Mouse (Mus musculus) retina, postnatal 1 day (tissue): ENCODE measurements at regions not wholly inside any gene's neighbourhood (a gene's known extent, or its start where the extent isn't known, plus 50 kb on each side); places are given as distances from the start of the nearest gene placed in this dataset.
A peak's percentile ranks its signal among the peaks of the same experiment; 100 is the strongest.

ENCODE experiments used
- DNase-seq: peaks from one replicate; pipeline ENCODE4 v3.0.0-alpha.2; 2012

- DNase-seq = no peak
Measured at GRCm38 (mm10) chr5:132759751-132760150, 216.6 kb upstream of the Auts2 start.

- no peak for DNase-seq
Measured at GRCm38 (mm10) chr5:132758941-132759340, 215.8 kb upstream of the Auts2 start.

GRCm38 (mm10) chr5:132737966-132738365 is 194.8 kb upstream of the Auts2 start:
- no peak for DNase-seq

GRCm38 (mm10) chr5:132728689-132729189 is 185.6 kb upstream of the Auts2 start:
- no peak for DNase-seq

- DNase-seq = peak; percentile 18
Measured at GRCm38 (mm10) chr5:132724467-132724866, 181.3 kb upstream of the Auts2 start.

GRCm38 (mm10) chr5:132710301-132710700 is 167.2 kb upstream of the Auts2 start:
- DNase-seq = no peak

- no peak for DNase-seq
Measured at GRCm38 (mm10) chr5:132707531-132707930, 164.4 kb upstream of the Auts2 start.

GRCm38 (mm10) chr5:132703455-132704100 is 160.4 kb upstream of the Auts2 start:
- DNase-seq = no peak

- no peak for DNase-seq
Measured at GRCm38 (mm10) chr5:132702573-132702972, 159.4 kb upstream of the Auts2 start.

- no peak for DNase-seq
Measured at GRCm38 (mm10) chr5:132690784-132691183, 147.6 kb upstream of the Auts2 start.

- no peak for DNase-seq
Measured at GRCm38 (mm10) chr5:132675261-132675660, 132.1 kb upstream of the Auts2 start.

- peak; percentile 31 for DNase-seq
Measured at GRCm38 (mm10) chr5:132673599-132674305, 130.6 kb upstream of the Auts2 start.

GRCm38 (mm10) chr5:132671496-132671895 is 128.4 kb upstream of the Auts2 start:
- DNase-seq = no peak

GRCm38 (mm10) chr5:132667316-132667715 is 124.2 kb upstream of the Auts2 start:
- no peak for DNase-seq

- DNase-seq = no peak
Measured at GRCm38 (mm10) chr5:132661266-132661665, 118.1 kb upstream of the Auts2 start.

GRCm38 (mm10) chr5:132660036-132660435 is 116.9 kb upstream of the Auts2 start:
- peak; percentile 60 for DNase-seq

- DNase-seq = no peak
Measured at GRCm38 (mm10) chr5:132654382-132654781, 111.2 kb upstream of the Auts2 start.

GRCm38 (mm10) chr5:132653694-132654300 is 110.7 kb upstream of the Auts2 start:
- DNase-seq = no peak

- no peak for DNase-seq
Measured at GRCm38 (mm10) chr5:132652201-132652600, 109.1 kb upstream of the Auts2 start.

- DNase-seq = no peak
Measured at GRCm38 (mm10) chr5:132649771-132650170, 106.6 kb upstream of the Auts2 start.

GRCm38 (mm10) chr5:132648751-132649150 is 105.6 kb upstream of the Auts2 start:
- no peak for DNase-seq

- DNase-seq = no peak
Measured at GRCm38 (mm10) chr5:132644646-132645172, 101.6 kb upstream of the Auts2 start.

- DNase-seq = no peak
Measured at GRCm38 (mm10) chr5:132643270-132643669, 100.1 kb upstream of the Auts2 start.
